Mouse (Mus musculus) spleen, adult 2 months (tissue): ENCODE measurements around the gene Bok. TPM values are rescaled to one million over a fixed set of nuclear protein-coding genes. Genes with fewer than 3 reads are reported as not detected.

Experiments
- DNase-seq, 2 experiments: peaks; one replicate each; pipeline versions ENCODE4 v3.0.0 to v3.0.0-alpha.2; 2012 to 2021; ENCODE audit warnings: low spot score in 2 of 2, low read depth in 1 of 2
- H3K27ac ChIP-seq: fragments of 200-500 bp; 2 replicates; pipeline ENCODE4 v1.5.1; 2012; ENCODE audit warnings: low read length, inconsistent platforms; ENCODE audit not compliant: insufficient read depth
- H3K27me3 ChIP-seq: fragments of 200-500 bp; 2 replicates; pipeline ENCODE4 v1.6.1; 2012; ENCODE audit warnings: mild to moderate bottlenecking, moderate library complexity, low read length, inconsistent platforms; ENCODE audit not compliant: control insufficient read depth, insufficient read depth
- H3K36me3 ChIP-seq: fragments of 200-500 bp; 2 replicates; pipeline ENCODE4 v1.6.1; 2012; ENCODE audit warnings: mild to moderate bottlenecking, low read length, inconsistent platforms; ENCODE audit not compliant: control insufficient read depth, insufficient read depth
- H3K4me1 ChIP-seq: fragments of 200-500 bp; 2 replicates; pipeline ENCODE4 v1.6.1; 2011; ENCODE audit warnings: inconsistent platforms; ENCODE audit not compliant: control insufficient read depth, insufficient read depth, insufficient read length
- H3K4me3 ChIP-seq: fragments of 200-500 bp; 2 replicates; pipeline ENCODE4 v1.5.1; 2011; ENCODE audit warnings: mild to moderate bottlenecking, inconsistent platforms; ENCODE audit not compliant: insufficient read depth, insufficient read length; ENCODE audit errors: extremely low read depth
- CTCF ChIP-seq: fragments of 200-500 bp; IDR thresholded peaks from 2 replicates; pipeline ENCODE4 v1.5.1; 2011; ENCODE audit warnings: mild to moderate bottlenecking, inconsistent platforms; ENCODE audit not compliant: insufficient read depth, insufficient read length, insufficient replicate concordance; ENCODE audit errors: extremely low read depth
- POLR2A ChIP-seq: fragments of 200-500 bp; IDR thresholded peaks from 2 replicates; pipeline ENCODE4 v1.6.1; 2011; ENCODE audit warnings: low read depth, low read length, inconsistent platforms
- WGBS: fragments of 180-500 bp; shearing (Covaris S2); methylation state at CpG from one replicate; pipeline ENCODE4 v1.1.7; 2018; 5-methylcytosine and 5-hydroxymethylcytosine counted together
- polyA plus RNA-seq: library from polyadenylated mRNA; depleted of rRNA; stranded (reverse); fragments of >200 nt; gene quantifications from 2 replicates; pipeline ENCODE4 v1.2.3, GENCODE M21; 2012; rRNA removed

Bok gene
- polyA plus RNA-seq, 1 experiment = 37.2 TPM

GRCm38 (mm10) chr1:93740671-93741070 lies 55.2 kb downstream of the Bok start:
- Histone ChIP-seq H3K4me1 (no peaks in the 10 kb centered on the region; the same call in 1 of the 2 replicates), H3K27me3 (no peaks in the 10 kb centered on the region), H3K36me3 (no peaks in the 10 kb centered on the region), H3K27ac (no peak overlapping the region), H3K4me3 (no peak overlapping the region)
- DNase-seq = no peak
- WGBS = 92% methylated on average over 2 of the region's 2 CpGs
- TF ChIP-seq POLR2A (no peak), CTCF (no peak)

- Histone ChIP-seq H3K27ac (no peak overlapping the region), H3K27me3 (no peaks in the 10 kb centered on the region), H3K4me1 (peaks cover 2% of the 10 kb centered on the region; the same call in 1 of the 2 replicates), H3K4me3 (no peak overlapping the region), H3K36me3 (0 out of 2 replicates have a peak, but pooled peaks cover 2% of the 10 kb centered on the region)
- 75% methylated on average over 4 of the region's 4 CpGs for WGBS
- DNase-seq = no peak
- TF ChIP-seq POLR2A (no peak), CTCF (no peak)
These were observed 56.5 kb downstream of the Bok start for GRCm38 (mm10) chr1:93741987-93742386.

GRCm38 (mm10) chr1:93742910-93743309 lies 57.5 kb downstream of the Bok start:
- Histone ChIP-seq H3K27ac (no peak overlapping the region), H3K4me3 (no peak overlapping the region), H3K36me3 (0 out of 2 replicates have a peak, but pooled peaks cover 2% of the 10 kb centered on the region), H3K27me3 (no peaks in the 10 kb centered on the region), H3K4me1 (peaks cover 2% of the 10 kb centered on the region; the same call in 1 of the 2 replicates)
- DNase-seq = no peak
- TF ChIP-seq POLR2A (no peak), CTCF (no peak)

Other genes with a start within 250 kb of the Bok start
- 22.7 and 24.3 TPM in 2 replicates for gene Hdlbp, start 206.8 kb upstream of the Bok start, polyA plus RNA-seq
- gene Farp2, start 173.6 kb upstream of the Bok start, polyA plus RNA-seq = 1.4 and 1.7 TPM in 2 replicates
- 63.2 and 65.6 TPM in 2 replicates for gene Stk25, start 27.0 kb upstream of the Bok start, polyA plus RNA-seq
- 38.5 and 43.0 TPM in 2 replicates for gene Atg4b, start 65.8 kb downstream of the Bok start, polyA plus RNA-seq
- 16.5 and 17.2 TPM in 2 replicates for gene Thap4, start 69.2 kb downstream of the Bok start, polyA plus RNA-seq
- 43.7 and 44.0 TPM in 2 replicates for gene Dtymk, start 116.3 kb downstream of the Bok start, polyA plus RNA-seq
- 7.1 and 7.6 TPM in 2 replicates for gene Ing5, start 118.3 kb downstream of the Bok start, polyA plus RNA-seq
- gene D2hgdh, start 139.2 kb downstream of the Bok start, polyA plus RNA-seq = 17.0 and 20.3 TPM in 2 replicates
- 0.94 and 3.8 TPM in 2 replicates for gene Gal3st2, start 175.6 kb downstream of the Bok start, polyA plus RNA-seq
- gene Gal3st2b, start 232.7 kb downstream of the Bok start, polyA plus RNA-seq = 3.5 and 3.7 TPM in 2 replicates